Mouse (Mus musculus) heart, embryonic 16.5 days (tissue): ENCODE measurements at regions not wholly inside any gene's neighbourhood (a gene's known extent, or its start where the extent isn't known, plus 50 kb on each side); places are given as distances from the start of the nearest gene placed in this dataset.

Experiments used
- ATAC-seq: fragments of 200-750 bp; cut with Nextera tagmentation; replicated peaks from 2 replicates; pipeline ENCODE4 v1.8.0; 2017; ENCODE audit warnings: moderate number of reproducible peaks; ENCODE audit not compliant: insufficient read depth, low FRiP score; ENCODE audit errors: extremely low read depth
- H3K27ac ChIP-seq: fragments of 300-500 bp; sonication (generic); 2 replicates; pipeline ENCODE4 v1.5.1; 2014; ENCODE audit warnings: mild to moderate bottlenecking, low read length, control low read depth, moderate library complexity
- H3K27me3 ChIP-seq: fragments of 300-500 bp; sonication (generic); 2 replicates; pipeline ENCODE4 v1.6.1; 2014; ENCODE audit warnings: low read length, mixed read lengths; ENCODE audit not compliant: control insufficient read depth, insufficient read depth
- H3K36me3 ChIP-seq: fragments of 300-500 bp; sonication (generic); 2 replicates; pipeline ENCODE4 v1.6.1; 2014; ENCODE audit not compliant: control insufficient read depth, insufficient read depth
- H3K4me1 ChIP-seq: fragments of 300-500 bp; sonication (generic); 2 replicates; pipeline ENCODE4 v1.6.1; 2014; ENCODE audit warnings: low read length, mixed read lengths; ENCODE audit not compliant: control insufficient read depth, insufficient read depth
- H3K4me2 ChIP-seq: fragments of 300-500 bp; sonication (generic); 2 replicates; pipeline ENCODE4 v1.6.1; 2014; ENCODE audit warnings: low read depth, mild to moderate bottlenecking, control low read depth, low read length
- H3K4me3 ChIP-seq: fragments of 300-500 bp; sonication (generic); 2 replicates; pipeline ENCODE4 v1.5.1; 2014; ENCODE audit warnings: mild to moderate bottlenecking, control low read depth, low read length
- H3K9ac ChIP-seq: fragments of 300-500 bp; sonication (generic); 2 replicates; pipeline ENCODE4 v1.6.1; 2014; ENCODE audit warnings: low read length, control low read depth
- H3K9me3 ChIP-seq: fragments of 300-500 bp; sonication (generic); replicated peaks from 2 replicates; pipeline ENCODE4 v1.6.1; 2016; ENCODE audit warnings: low read length; ENCODE audit not compliant: control insufficient read depth
- WGBS: fragments of 180-500 bp; shearing (Covaris S2); extraction: QIAGEN DNeasy Blood & Tissue Kit; methylation state at CpG from one replicate; pipeline ENCODE4 v1.1.7; 2014; 5-methylcytosine and 5-hydroxymethylcytosine counted together

- Histone ChIP-seq H3K4me2 (no peak overlapping the region), H3K4me3 (no peak overlapping the region), H3K27me3 (no peaks in the 10 kb centered on the region), H3K27ac (no peak overlapping the region), H3K36me3 (no peaks in the 10 kb centered on the region), H3K4me1 (peaks cover 38% of the 10 kb centered on the region), H3K9ac (no peak overlapping the region), H3K9me3 (0 out of 2 replicates have a peak, but pooled peaks cover 2% of the 10 kb centered on the region)
- no peak for ATAC-seq
- WGBS, result 87% methylated on average over 3 of the region's 3 CpGs
Observed at GRCm38 (mm10) chr2:166425141-166425540, 269.7 kb upstream of the Sulf2 start.

GRCm38 (mm10) chr2:166423132-166423660, 267.7 kb upstream of the Sulf2 start:
- ATAC-seq, result no peak
- Histone ChIP-seq H3K27me3 (no peaks in the 10 kb centered on the region), H3K9ac (no peak overlapping the region), H3K4me1 (peaks cover 28% of the 10 kb centered on the region), H3K9me3 (0 out of 2 replicates have a peak, but pooled peaks cover 2% of the 10 kb centered on the region), H3K36me3 (no peaks in the 10 kb centered on the region), H3K4me2 (no peak overlapping the region), H3K27ac (no peak overlapping the region), H3K4me3 (no peak overlapping the region)
- whole genome bisulfite sequencing, result 84% methylated on average over 6 of the region's 6 CpGs

GRCm38 (mm10) chr2:166420275-166420674, 264.8 kb upstream of the Sulf2 start:
- Histone ChIP-seq H3K9ac (no peak overlapping the region), H3K4me3 (no peak overlapping the region), H3K36me3 (no peaks in the 10 kb centered on the region), H3K4me2 (no peak overlapping the region), H3K27ac (no peak overlapping the region), H3K27me3 (no peaks in the 10 kb centered on the region), H3K9me3 (0 out of 2 replicates have a peak, but pooled peaks cover 2% of the 10 kb centered on the region), H3K4me1 (peaks cover 10% of the 10 kb centered on the region; the same call in 1 of the 2 replicates)
- ATAC-seq, result no peak
- WGBS, result 65% methylated on average over 8 of the region's 8 CpGs

GRCm38 (mm10) chr2:166419271-166419670, 263.8 kb upstream of the Sulf2 start:
- 74% methylated on average over 9 of the region's 9 CpGs for WGBS
- H3K4me1 ChIP-seq, result peaks cover 10% of the 10 kb centered on the region; the same call in 1 of the 2 replicates
- no peak overlapping the region for H3K9ac ChIP-seq
- no peaks in the 10 kb centered on the region for H3K27me3 ChIP-seq
- no peak overlapping the region for H3K27ac ChIP-seq
- no peak for ATAC-seq
- H3K4me2 ChIP-seq, result no peak overlapping the region
- H3K4me3 ChIP-seq, result no peak overlapping the region
- H3K36me3 ChIP-seq, result no peaks in the 10 kb centered on the region
- 0 out of 2 replicates have a peak, but pooled peaks cover 2% of the 10 kb centered on the region for H3K9me3 ChIP-seq

GRCm38 (mm10) chr2:166418279-166418678, 262.8 kb upstream of the Sulf2 start:
- H3K4me3 ChIP-seq, result no peak overlapping the region
- H3K27ac ChIP-seq, result no peak overlapping the region
- no peaks in the 10 kb centered on the region for H3K36me3 ChIP-seq
- no peak overlapping the region for H3K4me2 ChIP-seq
- no peak for ATAC-seq
- H3K9ac ChIP-seq, result no peak overlapping the region
- H3K27me3 ChIP-seq, result no peaks in the 10 kb centered on the region
- H3K4me1 ChIP-seq, result peaks cover 10% of the 10 kb centered on the region; the same call in 1 of the 2 replicates
- WGBS, result 74% methylated on average over 8 of the region's 8 CpGs
- 0 out of 2 replicates have a peak, but pooled peaks cover 2% of the 10 kb centered on the region for H3K9me3 ChIP-seq

GRCm38 (mm10) chr2:166417628-166418027, 262.2 kb upstream of the Sulf2 start:
- H3K4me2 ChIP-seq, result no peak overlapping the region
- ATAC-seq, result no peak
- 89% methylated on average over 10 of the region's 10 CpGs for WGBS

GRCm38 (mm10) chr2:166415481-166415965, 260.1 kb upstream of the Sulf2 start:
- Histone ChIP-seq H3K4me1 (peaks cover 25% of the 10 kb centered on the region), H3K4me3 (no peak overlapping the region), H3K9me3 (no peaks in the 10 kb centered on the region), H3K36me3 (no peaks in the 10 kb centered on the region), H3K27me3 (no peaks in the 10 kb centered on the region), H3K4me2 (no peak overlapping the region), H3K9ac (no peak overlapping the region), H3K27ac (peak overlapping the region; percentile 30; the same call in 1 of the 2 replicates)
- peak; percentile 72 for ATAC-seq
- 55% methylated on average over 16 of the region's 16 CpGs for WGBS

More at GRCm38 (mm10) chr2:166417628-166418027, 262.2 kb upstream of the Sulf2 start:
- no peak overlapping the region for H3K4me3 ChIP-seq
- no peak overlapping the region for H3K27ac ChIP-seq
- peaks cover 14% of the 10 kb centered on the region for H3K4me1 ChIP-seq
- 0 out of 2 replicates have a peak, but pooled peaks cover 2% of the 10 kb centered on the region for H3K9me3 ChIP-seq
- H3K9ac ChIP-seq, result no peak overlapping the region
- no peaks in the 10 kb centered on the region for H3K36me3 ChIP-seq
- no peaks in the 10 kb centered on the region for H3K27me3 ChIP-seq

- WGBS, result 88% methylated on average over 8 of the region's 8 CpGs
- ATAC-seq, result no peak
- Histone ChIP-seq H3K9me3 (no peaks in the 10 kb centered on the region), H3K27me3 (no peaks in the 10 kb centered on the region), H3K4me3 (no peak overlapping the region), H3K9ac (no peak overlapping the region), H3K4me1 (peaks cover 25% of the 10 kb centered on the region), H3K27ac (no peak overlapping the region; the same call in 1 of the 2 replicates), H3K4me2 (no peak overlapping the region), H3K36me3 (no peaks in the 10 kb centered on the region)
Observed at GRCm38 (mm10) chr2:166414856-166415255, 259.4 kb upstream of the Sulf2 start.

- peak; percentile 18 for ATAC-seq
- Histone ChIP-seq H3K36me3 (no peaks in the 10 kb centered on the region), H3K27me3 (no peaks in the 10 kb centered on the region), H3K4me1 (peaks cover 25% of the 10 kb centered on the region), H3K4me2 (0 out of 2 replicates have a peak overlapping the region, but pooled peaks have one; percentile 5), H3K9me3 (peaks cover 4% of the 10 kb centered on the region), H3K27ac (peak overlapping the region; percentile 55), H3K4me3 (no peak overlapping the region), H3K9ac (0 out of 2 replicates have a peak overlapping the region, but pooled peaks have one; percentile 35)
- 14% methylated on average over 17 of the region's 17 CpGs for WGBS
Observed at GRCm38 (mm10) chr2:166412031-166412858, 256.8 kb upstream of the Sulf2 start.
